Mouse (Mus musculus) 3T3-L1 (cell line): ENCODE data around the gene Rpp25l.
"Not testable (repeated sequence)": the region's sequence is repeated elsewhere in the genome, so short reads cannot be mapped to it uniquely, and the experiment has no call there.

Experiments used
- DNase-seq: peaks from one replicate; pipeline ENCODE4 v3.0.0-alpha.2; 2015; ENCODE audit warnings: low read depth, low spot score

The Rpp25l gene

DNA sequence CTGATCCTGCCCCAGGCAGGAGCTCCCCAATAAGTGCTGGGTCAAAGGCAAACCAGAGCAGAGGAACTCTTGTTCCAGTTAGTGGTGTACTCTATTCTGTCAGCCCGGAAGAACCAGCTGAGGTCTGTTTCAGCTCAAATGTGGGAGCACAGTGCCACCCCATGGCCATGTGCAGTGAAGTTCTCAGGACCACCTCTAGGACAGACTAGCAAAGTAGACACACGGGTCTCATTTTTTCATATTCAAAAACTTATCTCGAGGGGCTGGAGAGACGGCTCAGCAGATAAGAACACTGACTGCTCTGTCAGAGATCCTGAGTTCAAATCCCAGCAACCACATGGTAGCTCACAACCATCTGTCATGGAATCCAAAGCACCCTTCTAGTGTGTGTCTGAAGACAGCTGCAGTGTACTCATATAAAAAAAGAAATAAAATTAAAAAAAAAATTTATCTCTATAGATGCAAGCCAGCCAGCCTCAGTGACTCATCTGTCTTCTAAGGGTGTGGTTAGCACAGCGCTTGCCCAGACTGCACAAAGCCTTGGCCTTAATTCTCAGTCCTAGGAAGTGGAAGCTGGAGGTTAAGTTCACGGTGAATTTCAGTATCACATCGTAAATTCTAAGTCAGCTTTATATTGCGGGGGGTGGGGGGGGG, 24.4 kb upstream of the Rpp25l start:
- DNase-seq: peak; percentile 89

DNA sequence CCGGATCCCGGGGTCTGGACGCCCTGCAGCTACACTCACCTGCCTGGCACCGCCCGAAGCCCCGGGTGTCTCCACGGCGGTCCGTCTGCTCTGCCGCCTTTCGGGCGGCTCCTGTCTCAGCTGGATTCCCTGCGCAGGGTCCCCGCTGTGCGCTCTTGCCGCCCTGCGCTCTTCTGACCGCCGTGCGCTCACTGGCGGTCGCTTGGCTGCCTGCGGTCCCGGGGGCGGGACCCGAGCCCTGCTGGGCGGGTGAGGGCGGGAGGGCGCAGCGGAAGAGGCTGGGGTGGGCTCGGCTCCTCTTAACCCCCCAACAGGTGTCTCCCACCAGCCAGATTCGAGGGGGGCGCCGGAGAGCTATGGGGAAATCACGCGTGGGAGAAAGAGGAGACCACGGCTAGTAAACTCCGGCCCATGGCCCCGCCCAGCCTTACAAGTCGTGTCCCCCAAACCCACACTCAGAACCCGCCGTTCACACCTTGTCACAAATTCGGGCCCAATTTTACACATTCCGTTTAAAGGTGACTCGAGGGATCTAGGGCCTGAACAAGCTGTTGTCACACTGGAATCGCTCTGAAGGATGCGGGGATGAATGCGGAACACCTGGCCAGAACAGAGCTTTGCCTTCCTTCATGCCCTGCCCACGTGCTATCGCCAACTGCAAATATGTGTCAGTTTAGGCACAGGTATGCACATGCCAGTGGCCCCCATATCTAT, 17.9 kb upstream of the Rpp25l start, which contains the start of gene Arid3c:
Arid3c (minus strand) TSS at position 91 of the 714 bp plus-strand sequence.
- no peak for DNase-seq

- DNase-seq: no peak
Measured at GRCm38 (mm10) chr4:41726826-41727621, 13.7 kb upstream of the Rpp25l start.

DNA sequence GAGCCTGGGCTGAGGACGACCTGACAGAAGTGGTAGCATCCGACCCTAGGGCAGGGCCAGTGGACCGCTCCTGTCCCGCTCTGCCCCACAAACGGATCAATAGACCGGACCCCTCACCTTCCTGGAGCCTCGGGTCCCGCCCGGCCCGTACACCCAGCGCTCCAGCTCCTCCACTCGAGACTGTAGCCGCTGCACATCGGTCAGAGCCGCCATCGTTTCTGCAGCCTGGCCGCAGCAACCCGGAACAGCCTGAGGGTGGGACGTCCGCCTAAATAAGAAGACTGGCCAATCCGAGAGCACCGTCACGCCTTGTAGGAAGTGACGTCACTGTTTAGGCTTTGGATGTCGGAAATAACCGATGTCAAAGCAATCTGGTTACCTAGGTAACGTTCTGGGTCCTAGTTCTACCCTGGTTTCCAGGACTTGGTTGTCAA, 9.6 kb upstream of the Rpp25l start, which contains the start of gene Dctn3:
Dctn3 (minus strand) TSS at position 253 of the 434 bp plus-strand sequence.
- DNase-seq: peak; percentile 98

GRCm38 (mm10) chr4:41716834-41717233, 3.5 kb upstream of the Rpp25l start:
- no peak for DNase-seq

DNA sequence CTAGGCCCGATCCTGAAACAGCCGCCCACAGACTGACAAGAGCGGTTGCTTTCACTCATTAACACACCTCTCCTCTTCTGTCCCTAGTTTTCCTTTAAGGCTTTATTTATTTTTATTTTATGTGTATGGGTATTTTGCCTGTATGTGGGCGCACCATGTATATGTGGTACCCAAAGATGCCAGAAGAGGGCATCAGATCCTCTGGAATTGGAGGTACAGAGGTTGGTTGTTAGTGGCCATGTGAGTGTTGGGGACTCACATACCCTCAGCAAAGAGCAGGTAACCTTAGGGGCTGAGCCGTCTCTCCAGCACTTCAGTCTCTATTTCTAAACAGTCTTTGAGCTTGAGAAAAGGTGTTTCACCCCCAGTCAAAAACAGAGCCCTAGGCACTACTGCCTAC, 2.3 kb upstream of the Rpp25l start:
- DNase-seq: peak; percentile 74

DNA sequence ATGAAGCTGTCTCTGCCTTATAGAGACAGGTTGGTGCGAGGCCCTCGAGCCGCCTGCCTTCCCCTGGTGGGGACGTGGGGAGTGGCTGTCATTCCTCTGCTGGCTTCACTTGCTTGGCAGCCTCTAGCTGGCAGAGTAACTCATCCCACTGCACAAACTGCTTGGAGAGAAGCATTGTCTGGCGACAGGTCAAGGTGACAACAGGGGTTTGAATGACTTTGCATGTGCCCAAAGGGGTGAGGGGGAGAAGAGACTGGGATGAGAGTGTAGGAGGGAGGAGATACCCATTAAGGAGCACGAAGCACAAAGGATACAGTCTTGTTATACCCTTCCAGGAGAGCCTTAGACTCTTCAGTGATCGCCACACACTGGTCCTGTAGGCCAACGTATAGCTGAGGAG, 1.7 kb upstream of the Rpp25l start:
- DNase-seq: no peak

DNA sequence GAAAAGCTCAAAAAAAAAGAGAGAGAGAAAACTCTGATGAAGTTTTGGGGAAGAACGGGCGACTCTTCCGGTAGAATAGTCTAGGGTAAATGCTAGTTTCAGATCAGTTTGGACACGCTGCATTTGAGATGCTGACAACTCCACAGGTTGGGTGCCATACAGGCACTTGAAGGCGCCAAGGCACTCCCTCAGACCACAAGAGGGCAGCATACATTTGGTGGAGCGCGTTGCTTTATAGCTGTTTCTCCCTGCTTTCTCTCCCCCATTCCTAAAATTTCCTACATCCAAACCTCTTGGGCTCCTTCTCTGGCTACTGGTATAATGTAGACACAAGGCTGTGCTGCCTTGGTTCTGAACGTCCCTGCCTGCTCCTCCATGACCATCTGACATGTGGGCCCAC, 942 bp upstream of the Rpp25l start:
- peak; percentile 88 for DNase-seq

DNA sequence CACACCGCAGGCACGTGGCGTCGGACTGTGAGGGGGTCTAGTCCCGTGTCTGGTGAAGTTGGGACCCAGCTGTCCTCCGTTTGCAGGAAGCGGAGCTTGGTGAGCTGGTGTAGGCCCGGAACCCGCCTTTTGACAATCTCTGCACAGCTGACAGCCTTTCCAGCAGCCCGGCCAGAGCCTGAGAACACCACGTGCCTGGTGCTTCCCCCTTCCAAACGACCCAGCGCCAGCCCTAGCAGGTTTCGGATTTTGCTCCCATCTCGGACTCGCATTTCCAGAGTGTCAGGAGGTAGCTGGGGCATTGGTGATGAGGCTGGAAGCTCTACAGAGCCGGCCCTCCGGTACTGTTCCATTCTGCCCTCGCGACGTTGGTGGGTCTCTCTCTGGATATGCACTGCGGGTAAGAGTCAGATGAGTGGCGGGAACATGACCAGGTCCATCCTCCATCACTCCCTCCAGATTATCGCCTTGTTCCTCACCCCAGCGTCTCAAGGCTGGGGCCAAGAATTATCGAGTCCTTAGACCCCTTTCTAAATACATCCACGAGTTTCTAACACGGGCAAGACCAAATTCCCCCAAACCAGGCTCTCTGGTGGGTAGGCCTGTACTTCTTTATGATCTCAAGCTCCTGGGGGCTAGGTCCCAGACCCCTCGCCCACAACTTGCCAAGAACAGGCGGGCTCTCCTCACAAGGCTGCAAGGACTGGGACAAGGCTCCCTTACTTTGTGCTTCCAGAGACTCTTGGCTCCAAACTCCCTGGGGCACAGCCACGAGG, 725 bp downstream of the Rpp25l start:
- DNase-seq: no peak

- DNase-seq: no peak
Measured at GRCm38 (mm10) chr4:41711705-41712375, 1.5 kb downstream of the Rpp25l start.

DNA sequence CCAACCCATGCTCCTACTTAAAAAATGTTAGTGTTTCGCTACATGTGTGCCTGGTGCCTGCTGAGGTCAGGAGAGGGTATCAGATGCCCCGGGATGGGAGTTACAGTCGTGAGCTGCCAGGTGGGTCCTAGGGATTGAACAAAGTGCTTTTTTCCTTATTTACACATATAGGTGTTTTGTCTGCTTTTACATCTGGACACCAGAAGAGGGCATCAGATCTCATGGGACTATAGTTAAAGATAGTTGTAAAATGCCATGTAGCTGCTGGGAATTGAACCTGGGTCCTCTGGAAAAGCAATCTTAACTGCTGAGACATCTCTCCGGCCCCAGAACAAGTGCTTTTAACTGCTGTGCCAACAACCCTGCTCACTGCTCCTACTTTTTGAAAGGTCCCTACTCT, 3.1 kb downstream of the Rpp25l start:
- DNase-seq: peak; percentile 21

DNA sequence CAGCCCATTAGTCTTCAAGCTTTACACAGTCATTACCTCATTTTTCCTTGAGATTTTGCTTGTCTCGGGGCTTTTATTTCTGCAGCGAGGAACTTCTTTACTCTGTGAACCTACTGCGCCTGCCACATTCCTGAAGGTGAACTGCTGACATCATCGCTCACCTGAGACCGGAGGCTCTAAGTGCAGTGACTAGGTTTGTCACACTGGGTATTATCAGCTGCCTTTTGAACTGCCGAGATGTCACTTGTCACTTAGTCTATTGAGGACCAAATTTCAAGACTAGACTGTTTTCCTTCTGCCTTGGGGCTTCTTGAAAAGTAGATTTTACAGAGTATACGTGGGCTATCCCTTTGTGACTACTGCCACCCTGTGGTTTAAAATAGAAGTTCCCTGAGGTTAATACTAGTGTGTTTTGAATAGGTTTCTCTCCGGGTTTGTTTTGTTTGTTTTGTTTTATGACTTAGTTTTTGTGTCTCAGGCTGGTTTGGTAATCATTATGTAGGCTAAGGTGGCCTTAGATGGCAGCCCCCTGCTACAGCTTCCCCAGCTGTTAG, 5.1 kb downstream of the Rpp25l start:
- DNase-seq: peak; percentile 81

DNA sequence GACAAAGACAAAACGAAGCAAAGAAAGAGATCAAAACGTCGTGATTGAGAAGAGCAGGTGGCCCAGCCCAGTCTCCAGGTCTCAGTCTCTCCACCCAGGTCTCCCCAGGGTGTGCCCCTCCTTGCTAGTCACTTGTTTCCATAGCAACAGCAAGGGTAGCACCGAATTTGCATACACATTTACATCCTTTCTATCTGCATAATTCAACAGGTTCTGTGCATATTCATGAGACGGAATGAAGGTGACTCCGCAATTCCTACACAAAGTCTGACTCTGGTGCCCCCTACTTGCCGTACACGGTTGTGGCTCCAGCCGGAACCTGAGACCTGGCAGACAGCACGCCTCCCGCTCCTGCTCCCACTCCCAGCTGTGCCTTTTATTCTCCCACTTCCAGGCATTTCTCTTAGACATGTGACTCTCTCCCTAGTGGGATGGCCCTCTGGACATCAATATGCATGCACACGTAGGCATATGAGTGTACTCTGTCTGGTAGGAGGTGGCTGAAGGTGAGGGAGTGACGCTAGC, 6.3 kb downstream of the Rpp25l start:
- peak; percentile 62 for DNase-seq

- DNase-seq: no peak
Measured at GRCm38 (mm10) chr4:41705922-41706754, 7.2 kb downstream of the Rpp25l start.

DNA sequence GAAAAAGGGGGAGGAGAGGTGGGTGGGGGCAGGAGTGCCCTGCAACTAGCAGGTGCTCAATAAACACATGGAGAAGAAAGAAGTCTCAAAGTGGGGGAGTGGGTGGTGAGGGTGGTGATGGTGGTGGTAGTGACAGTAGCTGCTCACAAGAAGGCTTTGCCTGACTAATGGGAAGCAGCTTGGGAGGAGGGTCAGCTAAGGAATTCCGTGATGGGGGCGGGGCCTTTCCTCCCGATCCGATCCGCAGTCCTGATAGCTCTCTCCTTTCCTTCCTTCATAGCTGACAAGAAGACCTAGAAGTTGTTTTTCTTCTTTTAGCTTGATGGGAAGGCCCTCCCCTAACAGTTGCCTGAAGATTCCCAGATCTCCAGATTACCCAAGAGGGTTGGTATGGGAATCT, 8.7 kb downstream of the Rpp25l start:
- DNase-seq: no peak

DNA sequence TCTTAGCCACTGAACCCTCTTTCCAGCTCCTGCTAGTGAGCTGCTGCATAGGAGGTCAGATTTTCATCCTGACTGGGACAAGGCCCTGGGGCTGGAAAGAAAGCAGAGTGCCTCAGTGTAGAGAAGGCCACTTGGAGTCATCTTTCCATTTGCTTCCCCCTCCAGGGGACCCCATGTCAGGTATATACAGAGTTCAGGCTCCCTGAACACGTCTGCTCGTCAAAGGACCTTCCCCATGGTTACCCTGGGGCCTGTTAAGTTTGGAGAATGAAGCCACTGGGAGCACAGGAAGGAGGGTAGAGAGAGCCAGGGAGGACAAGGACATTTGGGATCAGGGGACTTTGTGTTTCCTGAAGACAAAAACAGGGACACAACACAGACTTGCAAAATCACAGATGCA, 11.1 kb downstream of the Rpp25l start:
- not testable (repeated sequence) for DNase-seq

DNA sequence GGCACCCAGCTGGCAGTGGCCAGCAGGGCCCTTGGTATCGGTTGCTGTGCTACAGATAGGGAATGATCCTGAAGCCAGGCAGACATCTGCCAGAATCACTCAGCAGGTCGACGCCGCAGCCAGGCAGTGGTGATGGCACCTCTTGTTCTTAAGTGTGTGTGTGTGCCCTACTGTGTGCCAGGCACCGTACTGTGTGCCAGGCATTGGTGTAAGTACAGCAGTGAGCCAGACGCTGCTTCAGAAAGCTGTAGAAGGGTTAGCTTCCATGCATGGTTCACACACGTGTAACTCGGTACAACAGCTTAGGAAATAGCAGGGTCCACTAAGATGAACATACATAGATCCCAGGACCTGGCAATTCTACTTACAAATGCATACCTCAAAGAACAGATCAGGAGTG, 13.1 kb downstream of the Rpp25l start:
- DNase-seq: not testable (repeated sequence)

DNA sequence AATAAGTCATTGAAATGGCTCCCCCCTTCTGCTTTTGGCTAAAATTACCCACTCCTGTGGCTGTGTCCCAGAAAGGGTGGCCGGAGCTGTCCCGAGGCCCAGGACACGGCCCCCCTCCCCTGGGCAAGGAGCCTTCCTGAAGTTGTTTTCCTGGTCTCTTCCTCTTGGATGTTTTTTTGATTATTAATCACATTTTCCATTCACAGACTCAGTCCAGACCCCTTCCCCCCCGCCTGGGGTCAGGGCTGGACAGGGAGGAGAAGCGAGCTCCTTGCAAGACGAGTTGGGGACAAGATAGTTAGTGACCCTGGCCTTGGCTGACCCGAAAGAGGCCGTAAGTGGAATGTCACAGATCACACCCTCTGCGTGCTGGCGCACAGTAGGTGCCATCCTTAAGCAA, 13.6 kb downstream of the Rpp25l start, which contains the start of gene Il11ra1:
Il11ra1 (plus strand) TSS at position 207 of the 400 bp plus-strand sequence.
- not testable (repeated sequence) for DNase-seq

DNA sequence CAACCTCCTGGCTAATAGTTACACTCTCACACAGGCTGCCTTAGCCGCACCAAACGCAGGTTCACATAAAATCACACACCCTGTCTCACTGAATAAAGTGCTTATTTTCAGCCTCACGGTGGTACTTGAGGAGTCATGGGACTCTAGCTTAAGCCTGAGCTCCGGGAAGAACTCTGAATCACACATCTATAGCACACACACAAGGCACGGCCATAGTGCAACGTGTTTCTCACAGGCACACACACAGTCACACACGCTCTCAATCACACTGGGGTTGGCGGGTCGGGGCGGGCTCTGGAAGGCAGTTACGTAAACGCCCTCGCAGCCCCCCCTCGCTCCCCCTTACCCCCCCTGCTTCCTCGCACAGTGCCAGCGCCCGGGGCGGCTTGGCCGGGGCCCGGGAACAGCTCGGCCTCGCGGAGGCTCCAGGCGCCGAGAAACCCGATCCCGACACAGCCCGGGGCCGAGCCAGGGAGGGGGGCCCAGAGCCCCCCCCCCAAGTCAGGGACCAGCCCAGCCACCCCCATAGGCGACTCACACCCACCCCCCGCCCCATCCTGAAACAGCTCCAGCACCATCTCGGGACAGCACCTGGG, 14.8 kb downstream of the Rpp25l start:
- DNase-seq: not testable (repeated sequence)
